ENCODE assay signal across 15 mouse cellular contexts in the genomic region with DNA sequence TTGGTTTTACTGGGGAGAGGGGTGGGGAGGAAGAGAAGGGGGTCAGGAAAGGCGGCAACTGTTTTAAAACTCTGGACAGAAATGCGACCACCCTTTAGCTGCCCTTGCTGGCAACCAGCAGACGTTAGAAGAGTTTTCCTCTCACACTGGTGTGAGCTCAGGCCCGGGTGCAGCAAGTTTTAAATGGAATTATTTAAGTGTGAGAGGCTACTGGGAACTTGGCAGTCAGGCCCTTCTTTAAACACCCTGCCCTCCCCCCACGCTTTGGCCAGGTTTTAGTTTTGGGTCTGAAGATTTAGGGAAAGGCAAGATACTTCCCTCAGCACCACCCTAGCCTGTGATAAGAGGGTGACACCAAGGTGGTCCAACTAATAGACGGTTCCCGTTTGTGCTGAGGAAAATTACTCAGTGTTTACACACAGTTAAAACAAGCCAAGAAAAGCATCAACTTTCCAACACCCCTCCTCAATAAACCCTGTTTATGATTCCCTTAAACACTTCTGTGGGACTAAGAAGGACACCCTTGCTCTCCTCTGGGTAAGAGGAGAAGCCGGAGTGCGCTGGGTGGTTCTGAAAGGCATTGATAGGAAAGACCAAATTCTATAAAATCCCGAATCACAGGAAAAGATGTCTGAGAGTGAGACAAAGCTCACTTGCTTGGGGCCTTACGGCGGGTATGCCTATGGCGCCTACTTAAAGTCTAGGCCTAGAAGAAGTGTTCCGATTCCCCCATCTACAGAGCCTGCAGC. TPM values are rescaled to one million over a fixed set of nuclear protein-coding genes. Genes with fewer than 3 reads are reported as not detected.
DNase-seq lines count a peak whose midpoint lies in the region; ATAC-seq and TF ChIP-seq lines count a peak whose summit lies in the region.
"Had no signal": no experiment of that assay in that cellular context is flagged by ENCODE, and none has a peak within 500 bp of the region (broad histone marks: within the 10 kb centered on the region; RNA-seq: fewer than 3 reads in every experiment).

No protein-coding gene starts in this region.

- peak; percentile 80 for DNase-seq in heart, adult 11 months
- no peak for DNase-seq in heart, postnatal 4 days
- peak; percentile 43 for DNase-seq in hindbrain, embryonic 10.5 days (ENCODE audit: low spot score)
- DNase-seq in urinary bladder, adult 2 months (ENCODE audit: low spot score): no peak
- no peak for DNase-seq in adrenal gland, adult 8-10 months
- DNase-seq: right cerebral cortex, postnatal 25 days had no signal

- H3K9me3 ChIP-seq in hindbrain, embryonic 10.5 days: no peaks in the 10 kb centered on the region
- no peaks in the 10 kb centered on the region for H3K9me3 ChIP-seq in midbrain, embryonic 15.5 days
- no peaks in the 10 kb centered on the region for H3K9me3 ChIP-seq in stomach, embryonic 16.5 days (replicated peaks; ENCODE audit: control insufficient read depth, low read length)
- no peaks in the 10 kb centered on the region for H3K9me3 ChIP-seq in intestine, postnatal 0 days (ENCODE audit: control insufficient read depth)
- H3K9me3 ChIP-seq: embryonic facial prominence, embryonic 13.5 days; heart, embryonic 13.5 days; lung, embryonic 15.5 days; stomach, embryonic 15.5 days had no signal

- TF ChIP-seq CTCF in intestine, postnatal 0 days (IDR thresholded peaks at IDR 0.05; ENCODE audit: low read depth): no peak

- H3K9ac ChIP-seq in midbrain, embryonic 15.5 days: no peak overlapping the region
- peak overlapping the region; percentile 41; the same call in 1 of the 2 replicates for H3K9ac ChIP-seq in stomach, embryonic 16.5 days (ENCODE audit: low read length)
- no peak overlapping the region for H3K9ac ChIP-seq in intestine, postnatal 0 days (ENCODE audit: low read depth, low read length)
- H3K9ac ChIP-seq: embryonic facial prominence, embryonic 13.5 days; heart, embryonic 13.5 days; lung, embryonic 15.5 days; stomach, embryonic 15.5 days had no signal

- peaks cover 98% of the 10 kb centered on the region for H3K4me1 ChIP-seq in hindbrain, embryonic 10.5 days (replicated peaks)
- H3K4me1 ChIP-seq in midbrain, embryonic 15.5 days: peaks cover 35% of the 10 kb centered on the region
- no peaks in the 10 kb centered on the region for H3K4me1 ChIP-seq in stomach, embryonic 16.5 days (ENCODE audit: control insufficient read depth, insufficient read depth, low read length)
- H3K4me1 ChIP-seq in intestine, postnatal 0 days (replicated peaks; ENCODE audit: control insufficient read depth, insufficient read depth, low read length): peaks cover 6% of the 10 kb centered on the region

- peak overlapping the region; percentile 97 for H3K27ac ChIP-seq in hindbrain, embryonic 10.5 days
- H3K27ac ChIP-seq in midbrain, embryonic 15.5 days: peak overlapping the region; percentile 85
- H3K27ac ChIP-seq in stomach, embryonic 16.5 days (ENCODE audit: low read length): peak overlapping the region; percentile 53
- H3K27ac ChIP-seq in intestine, postnatal 0 days (ENCODE audit: low read depth, low read length): no peak overlapping the region
- H3K27ac ChIP-seq: embryonic facial prominence, embryonic 13.5 days; heart, embryonic 13.5 days; lung, embryonic 15.5 days; stomach, embryonic 15.5 days had no signal

- H3K4me3 ChIP-seq in hindbrain, embryonic 10.5 days: peak overlapping the region; percentile 68
- H3K4me3 ChIP-seq in midbrain, embryonic 15.5 days: no peak overlapping the region; the same call in 1 of the 2 replicates
- no peak overlapping the region for H3K4me3 ChIP-seq in stomach, embryonic 16.5 days (replicated peaks; ENCODE audit: low read length)
- no peak overlapping the region for H3K4me3 ChIP-seq in intestine, postnatal 0 days (ENCODE audit: low read depth, low read length)
- H3K4me3 ChIP-seq: embryonic facial prominence, embryonic 13.5 days; heart, embryonic 13.5 days; lung, embryonic 15.5 days; stomach, embryonic 15.5 days had no signal

- H3K36me3 ChIP-seq in hindbrain, embryonic 10.5 days: peaks cover 12% of the 10 kb centered on the region
- H3K36me3 ChIP-seq in midbrain, embryonic 15.5 days (replicated peaks): no peaks in the 10 kb centered on the region
- H3K36me3 ChIP-seq in stomach, embryonic 16.5 days (ENCODE audit: control insufficient read depth, insufficient read depth, low read length): no peaks in the 10 kb centered on the region
- no peaks in the 10 kb centered on the region for H3K36me3 ChIP-seq in intestine, postnatal 0 days (ENCODE audit: control insufficient read depth, insufficient read depth)
- H3K36me3 ChIP-seq: embryonic facial prominence, embryonic 13.5 days; heart, embryonic 13.5 days; lung, embryonic 15.5 days; stomach, embryonic 15.5 days had no signal

- peaks cover 69% of the 10 kb centered on the region for H3K27me3 ChIP-seq in hindbrain, embryonic 10.5 days (ENCODE audit: insufficient read depth, poor library complexity, severe bottlenecking)
- H3K27me3 ChIP-seq in midbrain, embryonic 15.5 days (replicated peaks): peaks cover 13% of the 10 kb centered on the region; the same call in 1 of the 2 replicates
- H3K27me3 ChIP-seq in stomach, embryonic 16.5 days (ENCODE audit: control insufficient read depth, insufficient read depth, low read length): peaks cover 69% of the 10 kb centered on the region
- H3K27me3 ChIP-seq in intestine, postnatal 0 days (replicated peaks; ENCODE audit: control insufficient read depth, insufficient read depth, low read length): peaks cover 98% of the 10 kb centered on the region

- ATAC-seq in midbrain, embryonic 15.5 days (replicated peaks): no peak
- ATAC-seq in stomach, embryonic 16.5 days (ENCODE audit: insufficient read depth, low FRiP score): no peak
- ATAC-seq in intestine, postnatal 0 days: no peak
- ATAC-seq: intestine, embryonic 16.5 days had no signal

- WGBS in hindbrain, embryonic 10.5 days: 5% methylated on average over 14 of the region's 14 CpGs
- 13% methylated on average over 14 of the region's 14 CpGs for WGBS in midbrain, embryonic 15.5 days
- whole genome bisulfite sequencing in stomach, embryonic 16.5 days: 19% methylated on average over 14 of the region's 14 CpGs
- 5% methylated on average over 14 of the region's 14 CpGs for WGBS in intestine, postnatal 0 days

- peak overlapping the region; percentile 70 for H3K4me2 ChIP-seq in midbrain, embryonic 15.5 days
- H3K4me2 ChIP-seq in stomach, embryonic 16.5 days (ENCODE audit: low read depth, low read length): no peak overlapping the region
- H3K4me2 ChIP-seq in intestine, postnatal 0 days (replicated peaks; ENCODE audit: low read depth): no peak overlapping the region
- H3K4me2 ChIP-seq: embryonic facial prominence, embryonic 13.5 days; heart, embryonic 13.5 days; lung, embryonic 15.5 days; stomach, embryonic 15.5 days had no signal

RNA-seq across cellular contexts. Expression of gene Sox2, which starts 10.5 kb away (rescaled TPM):
- not detected for total RNA-seq in heart, postnatal 4 days (2021)
- 23.4 and 24.2 TPM in 2 replicates for polyA plus RNA-seq in hindbrain, embryonic 10.5 days (2016; fragmentation: Nextera tagmentation; extraction: Ambion mirVana)
- 20.7 and 23.2 TPM in 2 replicates for polyA plus RNA-seq in midbrain, embryonic 15.5 days (2015; fragmentation: Nextera tagmentation; extraction: Ambion mirVana)
- polyA plus RNA-seq in stomach, embryonic 16.5 days (2015; fragmentation: Nextera tagmentation; extraction: Ambion mirVana): 7.7 and 8.6 TPM in 2 replicates
- 1.4 and 1.9 TPM in 2 replicates for polyA plus RNA-seq in urinary bladder, adult 2 months (2012; rRNA removed)
- 0.25 and 0.33 TPM in 2 replicates for polyA plus RNA-seq in intestine, postnatal 0 days (2015; fragmentation: Nextera tagmentation; extraction: Ambion mirVana)
- total RNA-seq in adrenal gland, adult 8-10 months (2022): under 1 TPM; 0.28 to 0.38 (median 0.33) TPM
- total RNA-seq: MEL had no signal

Comparison
In these comparisons a context has a peak if more than half of its experiments do, and no peak if none do; other contexts are left out.
1. DNase-seq: peak in heart, adult 11 months (single experiment) and hindbrain, embryonic 10.5 days (single experiment); none in heart, postnatal 4 days (single experiment), urinary bladder, adult 2 months (single experiment) and adrenal gland, adult 8-10 months (single experiment).